Mouse (Mus musculus) right cerebral cortex, postnatal 25 days (tissue): Measurements from ENCODE around the gene Samd8.
A peak's percentile ranks its signal among the peaks of the same experiment; 100 is the strongest.

ENCODE experiments used
- DNase-seq: peaks from one replicate; pipeline ENCODE4 v3.0.0; 2022

Gene Samd8

DNA sequence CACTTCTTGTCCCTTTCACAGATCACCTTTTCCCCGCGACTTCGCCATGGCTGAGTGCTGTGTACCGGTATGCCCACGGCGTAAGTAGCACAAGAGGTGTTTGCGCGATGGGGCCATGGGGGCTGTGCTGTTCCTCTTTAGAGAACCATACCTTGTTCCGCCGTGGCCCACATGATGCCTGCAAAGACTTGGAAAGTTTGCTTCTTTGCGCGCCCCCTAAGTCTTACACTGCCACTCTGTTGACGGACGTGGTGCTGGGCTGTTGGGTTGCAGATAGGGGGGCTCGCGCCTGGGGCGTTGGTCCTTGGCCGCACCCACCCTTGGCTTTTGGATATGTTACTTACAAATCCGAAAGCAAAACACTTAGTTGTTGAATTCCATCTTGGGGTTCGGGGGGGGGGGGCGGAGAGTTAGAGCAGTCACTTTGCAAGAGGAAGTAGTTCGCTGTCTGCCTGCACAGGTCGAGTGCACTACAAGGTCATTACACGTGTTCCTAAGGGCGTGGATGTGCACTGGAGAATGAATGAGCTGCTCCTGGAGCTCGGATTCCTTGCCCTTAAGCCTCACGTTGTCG, 81.6 kb downstream of the Samd8 start:
- no peak for DNase-seq

DNA sequence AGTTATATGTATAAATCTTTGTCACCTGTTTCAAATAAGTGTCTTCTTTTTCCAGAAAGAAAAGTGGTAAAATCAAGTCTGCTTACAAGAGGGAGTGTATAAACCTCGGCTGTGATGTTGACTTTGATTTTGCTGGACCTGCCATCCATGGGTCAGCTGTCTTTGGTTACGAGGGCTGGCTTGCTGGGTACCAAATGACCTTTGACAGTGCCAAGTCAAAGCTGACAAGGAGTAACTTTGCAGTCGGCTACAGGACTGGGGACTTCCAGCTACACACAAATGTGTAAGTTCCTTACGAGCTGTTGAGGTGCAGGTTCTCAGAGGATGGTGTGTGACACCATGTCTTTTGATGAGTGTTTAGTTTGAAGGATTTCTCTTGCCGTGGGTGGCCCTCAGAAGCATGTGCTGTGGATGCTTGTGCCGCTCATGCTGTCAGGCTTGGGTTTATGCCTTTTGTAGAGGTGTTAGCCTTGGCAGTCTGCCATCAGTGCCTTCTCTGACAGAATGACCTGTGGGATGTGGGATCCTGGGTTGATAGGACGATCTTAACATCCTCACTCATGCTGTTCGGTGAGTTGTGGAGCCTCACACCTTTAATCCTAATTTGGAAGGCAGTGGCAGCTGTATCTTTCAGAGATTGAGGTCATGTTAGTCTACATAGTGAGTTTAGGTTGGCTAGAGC, 88.1 kb downstream of the Samd8 start:
- DNase-seq = no peak

DNA sequence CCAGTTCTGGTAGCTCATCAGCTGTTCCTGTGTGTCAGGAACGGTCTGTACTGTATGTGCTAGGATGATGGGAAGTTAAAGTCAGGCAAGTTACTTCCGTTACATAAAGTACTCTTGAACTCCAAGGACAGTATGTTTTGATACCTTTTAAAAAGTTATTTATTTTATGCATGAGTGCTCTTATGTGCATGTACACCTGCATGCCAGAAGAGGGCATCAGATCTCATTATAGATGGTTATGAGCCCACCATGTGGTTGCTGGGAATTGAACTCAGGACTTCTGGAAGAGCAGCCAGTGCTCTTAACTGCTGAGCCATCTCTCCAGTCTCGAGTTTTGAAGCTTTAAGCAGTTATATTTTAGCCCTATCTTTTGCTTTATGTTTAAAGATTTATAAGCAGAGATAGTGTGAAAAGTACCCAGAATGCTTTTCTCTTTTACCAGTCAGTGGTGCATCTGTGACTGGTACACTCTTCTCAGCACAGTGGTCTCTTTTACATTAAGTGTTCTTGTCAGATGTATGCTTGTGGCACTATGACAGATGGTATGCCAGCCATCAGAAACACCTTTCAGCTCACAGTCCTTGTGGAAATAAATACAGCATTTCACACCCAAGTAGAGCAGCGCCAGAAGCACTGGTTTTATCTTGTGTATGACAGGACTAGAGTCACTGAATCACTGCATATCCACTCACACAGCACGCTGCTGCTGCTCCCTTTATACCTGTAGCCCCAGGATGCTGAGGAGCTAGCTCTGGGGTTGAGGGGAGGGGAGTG, 91.7 kb downstream of the Samd8 start:
- DNase-seq = no peak

DNA sequence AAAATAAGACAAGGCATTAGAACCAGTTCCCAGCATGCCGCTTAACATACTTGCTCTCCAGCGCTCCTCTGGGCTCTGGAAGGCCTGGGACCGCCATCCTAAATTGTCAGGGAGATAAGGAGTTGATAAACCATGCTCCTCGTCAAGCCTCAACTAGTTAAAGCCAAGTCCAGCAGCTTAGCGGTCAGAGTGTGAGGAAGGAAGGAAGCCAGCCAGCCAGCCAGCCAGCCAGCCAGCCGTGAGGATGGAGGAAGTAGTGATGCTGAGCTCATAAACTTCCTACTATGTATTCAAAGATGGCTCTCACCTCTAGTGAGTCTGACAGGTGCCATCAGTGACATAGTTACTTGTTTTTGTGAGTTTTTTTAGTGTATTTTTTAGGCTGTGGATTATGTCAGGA, 92.9 kb downstream of the Samd8 start:
- no peak for DNase-seq

- DNase-seq = no peak
These were observed 96.6 kb downstream of the Samd8 start for GRCm38 (mm10) chr14:21846827-21847380.

- DNase-seq = peak; percentile 35
These were observed 97.2 kb downstream of the Samd8 start for GRCm38 (mm10) chr14:21847381-21848165.
